Mouse (Mus musculus): Measurements from ENCODE around the gene Zbtb20. TPM values are rescaled to one million over a fixed set of nuclear protein-coding genes. Genes with fewer than 3 reads are reported as not detected.

Zbtb20 gene
- total and polyA plus RNA-seq, 2 experiments from 2014 or later, result 25.2 to 38.0 TPM

DNA sequence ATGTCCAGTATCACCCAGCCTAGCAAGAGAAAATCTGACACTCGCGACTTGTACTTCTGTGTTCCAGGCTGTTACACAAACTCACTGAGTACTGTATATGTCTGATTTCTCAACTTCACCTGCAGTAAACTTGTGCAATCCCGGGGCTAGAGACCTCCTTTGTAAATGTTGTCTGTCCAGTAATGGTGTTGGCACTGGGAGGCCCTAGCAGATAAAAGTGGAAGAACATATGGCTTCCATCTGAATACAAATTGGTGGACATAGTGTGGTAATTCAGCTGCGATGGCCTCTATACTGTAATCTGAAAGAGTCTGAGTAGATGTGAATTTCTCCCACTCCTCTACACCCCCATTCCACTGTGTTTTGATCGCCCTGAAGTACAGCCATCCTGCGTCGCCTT, 359.6 kb downstream of the Zbtb20 start:
- Histone ChIP-seq H3K4me2 (ENCODE audit: low read depth, low read length, poor library complexity, severe bottlenecking) (peak overlapping the region; percentile 18; the same call in 1 of the 2 replicates), H3K27me3 (ENCODE audit: insufficient read depth, low read length) (no peaks in the 10 kb centered on the region), H3K4me1 (ENCODE audit: insufficient read depth, low read length) (no peaks in the 10 kb centered on the region), H3K9me3 (ENCODE audit: low read length) (no peaks in the 10 kb centered on the region), H3K27ac (ENCODE audit: low read depth, low read length) (no peak overlapping the region), H3K9ac (replicated peaks; ENCODE audit: low read length, poor library complexity, severe bottlenecking) (no peak overlapping the region), H3K4me3 (ENCODE audit: low read depth, low read length) (no peak overlapping the region), H3K36me3 (ENCODE audit: insufficient read depth, low read length) (no peaks in the 10 kb centered on the region)
- ATAC-seq (ENCODE audit: low FRiP score), result no peak
- 69% methylated on average over 7 of the region's 7 CpGs for WGBS
- DNase-seq (ENCODE audit: low spot score), result no peak
- no peak for TF ChIP-seq CTCF (IDR thresholded peaks at IDR 0.05)

DNA sequence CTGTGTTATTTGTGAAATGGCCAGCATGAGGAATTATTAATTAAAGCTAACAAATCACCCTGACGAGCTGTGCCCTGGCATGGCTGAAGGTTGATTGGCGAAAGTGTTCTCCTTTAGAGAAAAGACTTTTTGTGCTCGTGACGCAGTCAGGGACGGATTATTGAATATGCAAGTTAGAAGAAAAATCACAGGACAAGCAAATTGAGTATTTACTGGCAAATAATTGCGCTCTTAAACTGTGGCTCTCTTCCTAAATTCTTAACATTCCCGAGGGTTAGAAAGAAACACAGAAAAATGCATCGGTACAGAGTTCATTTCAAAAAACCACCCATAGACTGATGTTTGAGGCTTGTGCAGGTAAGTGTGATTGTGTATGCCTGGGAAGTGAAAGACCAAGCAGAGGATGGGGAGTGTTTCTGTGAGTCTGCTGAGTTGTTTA, 360.1 kb downstream of the Zbtb20 start:
- H3K4me3 ChIP-seq (ENCODE audit: low read depth, low read length), result no peak overlapping the region
- 62% methylated on average over 8 of the region's 8 CpGs for WGBS
- H3K27me3 ChIP-seq (ENCODE audit: insufficient read depth, low read length), result no peaks in the 10 kb centered on the region
- H3K36me3 ChIP-seq (ENCODE audit: insufficient read depth, low read length), result no peaks in the 10 kb centered on the region
- no peaks in the 10 kb centered on the region for H3K9me3 ChIP-seq (ENCODE audit: low read length)
- ATAC-seq (ENCODE audit: low FRiP score), result no peak
- H3K27ac ChIP-seq (ENCODE audit: low read depth, low read length), result no peak overlapping the region
- peak overlapping the region; percentile 18; the same call in 1 of the 2 replicates for H3K4me2 ChIP-seq (ENCODE audit: low read depth, low read length, poor library complexity, severe bottlenecking)
- no peak for DNase-seq (ENCODE audit: low spot score)
- no peaks in the 10 kb centered on the region for H3K4me1 ChIP-seq (ENCODE audit: insufficient read depth, low read length)
- no peak for TF ChIP-seq CTCF (IDR thresholded peaks at IDR 0.05)
- H3K9ac ChIP-seq (replicated peaks; ENCODE audit: low read length, poor library complexity, severe bottlenecking), result no peak overlapping the region

DNA sequence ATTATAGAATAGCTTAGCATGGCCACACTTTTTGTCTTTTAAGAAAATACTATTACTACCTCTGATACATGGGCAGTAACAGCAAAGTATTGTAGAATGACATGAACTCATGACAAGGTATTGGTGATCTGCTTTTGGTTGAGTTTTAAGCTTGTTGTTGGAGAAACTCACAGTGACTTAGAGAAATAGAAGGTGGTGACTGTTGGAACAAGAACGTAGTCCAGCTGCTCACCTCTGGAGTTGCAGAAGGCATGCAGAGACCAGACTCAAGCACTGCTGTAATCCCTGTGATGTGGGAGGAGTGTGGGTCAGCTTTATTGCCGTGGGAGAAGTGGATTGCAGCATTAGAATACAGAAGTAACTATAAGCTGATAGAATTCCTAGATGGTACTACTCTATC, 361.9 kb downstream of the Zbtb20 start:
- H3K4me1 ChIP-seq (ENCODE audit: insufficient read depth, low read length), result no peaks in the 10 kb centered on the region
- no peak overlapping the region for H3K4me3 ChIP-seq (ENCODE audit: low read depth, low read length)
- H3K9ac ChIP-seq (replicated peaks; ENCODE audit: low read length, poor library complexity, severe bottlenecking), result no peak overlapping the region
- H3K27ac ChIP-seq (ENCODE audit: low read depth, low read length), result no peak overlapping the region
- 76% methylated on average over 2 of the region's 2 CpGs for WGBS
- H3K27me3 ChIP-seq (ENCODE audit: insufficient read depth, low read length), result no peaks in the 10 kb centered on the region
- H3K9me3 ChIP-seq (ENCODE audit: low read length), result no peaks in the 10 kb centered on the region
- ATAC-seq (ENCODE audit: low FRiP score) (no peak), DNase-seq (ENCODE audit: low spot score) (no peak)
- H3K36me3 ChIP-seq (ENCODE audit: insufficient read depth, low read length), result no peaks in the 10 kb centered on the region
- H3K4me2 ChIP-seq (ENCODE audit: low read depth, low read length, poor library complexity, severe bottlenecking), result no peak overlapping the region
- no peak for TF ChIP-seq CTCF (IDR thresholded peaks at IDR 0.05)

DNA sequence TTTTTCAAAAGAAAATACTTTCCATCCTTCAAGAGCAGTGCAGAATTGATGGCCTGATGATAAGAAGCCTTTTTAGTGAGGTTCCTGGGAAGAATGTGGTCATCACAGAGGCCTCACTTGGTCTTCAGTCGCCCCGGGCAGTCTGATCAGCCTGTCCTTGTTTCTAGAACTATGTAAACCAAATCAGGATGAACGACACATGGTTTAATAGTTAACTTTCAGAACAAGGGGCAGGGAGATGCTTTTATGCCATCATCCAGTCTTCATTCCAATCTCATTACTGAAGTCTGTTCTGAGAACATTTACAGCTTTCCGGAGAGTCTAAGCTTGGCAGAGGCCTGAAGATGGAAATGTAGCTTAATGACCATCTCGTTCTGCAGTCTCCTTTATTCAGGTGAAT, 371.3 kb downstream of the Zbtb20 start:
- WGBS, result 88% methylated on average over 5 of the region's 5 CpGs
- no peak for ATAC-seq (ENCODE audit: low FRiP score)
- no peak overlapping the region for H3K27ac ChIP-seq (ENCODE audit: low read depth, low read length)
- H3K9ac ChIP-seq (replicated peaks; ENCODE audit: low read length, poor library complexity, severe bottlenecking), result no peak overlapping the region
- no peak overlapping the region for H3K4me3 ChIP-seq (ENCODE audit: low read depth, low read length)
- no peak for DNase-seq (ENCODE audit: low spot score)
- no peaks in the 10 kb centered on the region for H3K36me3 ChIP-seq (ENCODE audit: insufficient read depth, low read length)
- no peaks in the 10 kb centered on the region for H3K27me3 ChIP-seq (ENCODE audit: insufficient read depth, low read length)
- no peaks in the 10 kb centered on the region for H3K4me1 ChIP-seq (ENCODE audit: insufficient read depth, low read length)
- H3K4me2 ChIP-seq (ENCODE audit: low read depth, low read length, poor library complexity, severe bottlenecking), result no peak overlapping the region
- no peak for TF ChIP-seq CTCF (IDR thresholded peaks at IDR 0.05)
- no peaks in the 10 kb centered on the region for H3K9me3 ChIP-seq (ENCODE audit: low read length)

DNA sequence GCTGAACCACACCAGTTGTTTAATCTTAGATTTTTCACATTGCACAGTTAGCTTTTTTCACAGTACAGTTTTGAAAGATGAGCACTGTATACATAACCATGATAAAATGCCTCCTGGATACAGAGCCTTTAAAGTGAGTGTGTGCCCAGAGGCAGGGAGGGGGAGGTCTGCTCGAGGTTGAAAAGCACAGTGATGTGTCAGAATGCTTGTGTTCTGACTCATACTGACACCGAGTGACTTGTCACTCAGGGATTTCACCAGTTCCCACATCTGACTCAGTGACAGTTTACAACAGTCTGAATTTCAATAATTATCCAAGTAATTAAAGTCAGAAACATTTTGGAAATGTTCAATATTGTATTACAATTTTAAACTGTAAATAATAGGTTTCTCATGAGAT, 377.4 kb downstream of the Zbtb20 start:
- H3K27me3 ChIP-seq (ENCODE audit: insufficient read depth, low read length), result no peaks in the 10 kb centered on the region
- no peak overlapping the region for H3K4me2 ChIP-seq (ENCODE audit: low read depth, low read length, poor library complexity, severe bottlenecking)
- no peak overlapping the region for H3K27ac ChIP-seq (ENCODE audit: low read depth, low read length)
- no peak overlapping the region for H3K9ac ChIP-seq (replicated peaks; ENCODE audit: low read length, poor library complexity, severe bottlenecking)
- no peak overlapping the region for H3K4me3 ChIP-seq (ENCODE audit: low read depth, low read length)
- no peak for ATAC-seq (ENCODE audit: low FRiP score)
- 35% methylated on average over 2 of the region's 2 CpGs for WGBS
- no peak for TF ChIP-seq CTCF (IDR thresholded peaks at IDR 0.05)
- H3K36me3 ChIP-seq (ENCODE audit: insufficient read depth, low read length), result no peaks in the 10 kb centered on the region
- DNase-seq (ENCODE audit: low spot score), result no peak
- H3K9me3 ChIP-seq (ENCODE audit: low read length), result no peaks in the 10 kb centered on the region
- no peaks in the 10 kb centered on the region for H3K4me1 ChIP-seq (ENCODE audit: insufficient read depth, low read length)

DNA sequence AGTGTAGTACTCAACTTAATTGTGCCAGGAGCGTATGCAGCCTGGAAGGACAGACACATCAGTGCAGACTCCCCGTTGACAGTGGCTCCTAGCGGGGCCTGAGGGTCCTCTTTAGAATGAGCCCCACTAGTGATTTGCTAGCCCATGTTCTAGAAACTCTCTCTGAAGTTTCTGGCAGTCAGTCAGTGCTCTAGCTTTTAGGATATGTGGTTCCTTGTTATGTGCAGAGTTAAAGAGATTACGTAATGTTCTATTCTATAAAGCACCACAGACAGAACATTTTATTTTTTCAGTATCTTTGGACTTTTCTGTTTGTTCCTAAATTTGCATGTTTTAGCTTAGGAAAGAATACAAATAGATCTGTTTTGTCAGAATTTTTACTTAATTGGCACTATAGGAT, 378.1 kb downstream of the Zbtb20 start:
- Histone ChIP-seq H3K4me1 (ENCODE audit: insufficient read depth, low read length) (no peaks in the 10 kb centered on the region), H3K9me3 (ENCODE audit: low read length) (no peaks in the 10 kb centered on the region), H3K27ac (ENCODE audit: low read depth, low read length) (no peak overlapping the region), H3K4me3 (ENCODE audit: low read depth, low read length) (no peak overlapping the region), H3K9ac (replicated peaks; ENCODE audit: low read length, poor library complexity, severe bottlenecking) (no peak overlapping the region), H3K36me3 (ENCODE audit: insufficient read depth, low read length) (no peaks in the 10 kb centered on the region), H3K4me2 (ENCODE audit: low read depth, low read length, poor library complexity, severe bottlenecking) (no peak overlapping the region), H3K27me3 (ENCODE audit: insufficient read depth, low read length) (no peaks in the 10 kb centered on the region)
- TF ChIP-seq CTCF (IDR thresholded peaks at IDR 0.05), result no peak
- WGBS, result 87% methylated on average over 4 of the region's 4 CpGs
- DNase-seq (ENCODE audit: low spot score) (no peak), ATAC-seq (ENCODE audit: low FRiP score) (no peak)
